Mouse (Mus musculus): ENCODE data around the gene Spc25.

The Spc25 gene

DNA sequence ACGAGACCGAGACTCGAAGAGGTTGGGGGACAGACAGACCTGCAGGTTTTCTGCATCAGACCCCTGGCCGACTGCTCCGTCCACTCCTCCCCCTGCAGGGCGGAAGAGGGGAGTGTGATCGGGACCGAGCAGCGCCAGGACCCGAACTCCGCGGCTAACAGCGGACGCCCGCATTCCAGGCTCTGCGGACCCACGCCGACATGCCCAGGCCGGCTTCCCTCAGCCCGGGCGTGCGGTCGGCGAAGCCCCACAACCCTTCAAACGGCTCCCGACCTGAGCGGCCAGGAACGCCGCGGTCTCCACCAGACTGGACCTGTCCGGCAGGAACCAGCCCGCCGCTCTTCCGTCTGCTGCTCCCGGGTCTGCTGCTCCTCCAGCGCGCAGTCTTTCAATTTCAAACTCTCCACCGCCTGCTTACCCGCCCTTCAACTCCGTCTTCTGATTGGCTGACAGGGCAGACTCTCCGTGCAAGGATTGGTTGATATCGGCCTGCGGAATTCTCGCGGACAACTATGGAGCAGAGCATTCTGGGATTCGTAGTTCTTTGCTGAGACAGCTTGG, at the start of gene Spc25:
Spc25 (minus strand) TSS at position 404 of the 561 bp plus-strand sequence.
- peak; percentile 96 for DNase-seq (ENCODE audit: low read depth)

DNA sequence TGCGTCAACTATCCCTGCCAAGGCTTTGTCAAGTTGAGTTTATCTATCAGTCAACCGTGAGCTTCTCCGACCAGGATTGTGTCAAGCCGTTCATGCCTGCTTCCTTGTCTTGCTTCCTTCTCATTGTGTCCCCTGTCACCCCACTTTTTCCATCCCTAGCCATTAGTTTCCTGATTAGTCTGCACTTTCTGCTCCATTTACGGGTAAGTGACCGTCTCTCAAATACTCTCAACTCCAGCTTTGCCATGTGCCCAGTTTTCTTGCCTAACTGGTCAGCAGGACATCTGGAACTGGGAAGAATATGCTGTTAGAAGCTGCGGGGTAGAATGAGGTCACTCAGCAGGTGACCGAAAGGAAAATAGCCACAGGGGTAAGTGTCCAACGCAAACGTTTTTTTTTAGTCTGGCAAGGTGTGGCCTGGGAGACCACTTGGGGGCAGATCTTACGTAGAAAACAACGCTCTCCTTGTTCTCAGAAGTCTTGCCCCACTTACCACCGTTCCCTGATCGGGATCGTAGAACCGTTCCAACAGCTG, 42.3 kb upstream of the Spc25 start:
- DNase-seq (ENCODE audit: low read depth) = no peak

DNA sequence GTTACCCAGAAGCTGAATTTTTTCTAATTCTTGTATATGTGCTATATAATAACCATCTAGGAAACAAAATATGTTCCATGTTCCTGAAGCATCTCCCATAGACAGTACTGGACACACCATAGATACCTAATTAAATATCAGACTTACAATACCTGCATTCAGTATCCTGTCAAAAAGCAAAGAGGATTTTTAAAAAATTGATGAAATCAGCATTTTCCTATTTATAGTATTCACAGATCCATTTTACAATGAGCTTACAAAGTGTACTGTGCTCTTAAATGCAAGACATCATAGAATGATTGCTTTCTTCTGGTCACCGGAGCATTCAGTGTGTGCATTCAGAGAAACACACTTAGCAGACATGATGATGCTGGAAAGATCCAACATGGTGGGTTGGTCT, 41.1 kb upstream of the Spc25 start:
- DNase-seq (ENCODE audit: low read depth) = no peak

DNA sequence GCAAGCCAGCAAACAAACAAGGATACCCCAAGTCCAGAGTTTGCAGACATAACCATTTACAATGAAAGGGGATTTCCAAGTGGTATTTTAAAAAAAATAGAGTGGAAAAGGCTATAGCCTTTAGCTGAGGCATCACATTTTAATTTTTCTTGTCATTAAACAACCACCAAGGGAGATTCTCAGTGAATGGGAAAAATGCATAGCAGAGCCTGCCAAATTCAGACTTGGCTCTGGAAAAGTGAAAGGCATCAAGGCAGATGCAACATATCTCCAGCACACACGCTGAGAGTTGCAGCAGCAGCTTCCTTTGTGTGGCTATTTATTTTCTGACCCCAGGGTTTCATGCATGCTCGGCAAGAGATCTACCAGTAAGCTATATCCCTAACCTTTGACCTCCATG, 38.9 kb upstream of the Spc25 start:
- DNase-seq (ENCODE audit: low read depth) = no peak

DNA sequence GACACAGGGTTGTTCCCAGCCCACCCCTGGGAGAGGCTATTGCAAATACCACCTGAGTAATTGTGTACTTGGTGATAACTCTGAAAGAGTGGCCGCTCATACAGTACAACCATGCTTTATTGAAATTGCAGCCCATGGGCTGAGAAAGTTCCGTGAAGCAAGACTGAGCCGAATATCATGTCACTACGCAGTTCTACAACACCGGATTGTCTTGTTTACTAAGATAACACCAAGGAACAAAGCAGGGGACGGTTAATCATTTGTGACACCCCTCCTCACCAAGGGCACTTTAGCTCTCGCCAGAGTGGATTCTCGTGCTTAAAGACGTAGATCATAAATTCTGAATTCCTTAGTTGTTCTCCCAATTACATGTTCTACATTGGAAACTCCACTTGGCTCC, 33.3 kb upstream of the Spc25 start:
- DNase-seq (ENCODE audit: low read depth) = no peak

DNA sequence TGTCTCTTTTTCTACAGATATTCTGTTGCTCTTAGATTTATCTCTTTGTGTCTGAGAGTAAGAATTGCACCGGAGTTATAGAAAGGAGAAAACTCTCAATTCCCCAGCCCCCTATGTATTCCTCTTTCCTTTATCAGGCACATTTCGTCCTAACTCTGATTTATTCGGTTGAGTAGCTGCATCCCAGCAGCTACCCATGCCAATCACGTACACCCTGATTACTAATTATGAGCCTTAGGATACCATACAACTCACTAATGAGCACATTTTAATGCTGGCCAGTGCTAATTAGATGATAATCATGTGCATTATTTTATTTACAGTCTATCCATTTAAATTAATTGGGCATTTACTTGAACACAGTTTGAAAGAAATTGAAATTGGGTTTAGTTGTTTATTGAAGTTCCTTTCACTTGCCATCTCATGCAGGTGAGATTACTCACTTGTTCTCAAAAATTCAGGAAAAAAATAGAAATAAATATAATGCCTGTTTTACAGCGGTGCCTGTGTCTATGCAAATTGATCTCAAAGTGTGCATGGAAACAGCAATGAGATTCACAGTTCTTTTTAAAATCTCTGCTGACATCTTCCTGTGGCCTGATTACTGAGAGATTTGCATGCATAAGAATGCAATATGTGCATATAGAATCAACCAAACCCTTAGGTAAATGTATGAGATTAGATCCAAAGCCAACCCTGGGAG, 29.1 kb upstream of the Spc25 start:
- no peak for DNase-seq (ENCODE audit: low read depth)

DNA sequence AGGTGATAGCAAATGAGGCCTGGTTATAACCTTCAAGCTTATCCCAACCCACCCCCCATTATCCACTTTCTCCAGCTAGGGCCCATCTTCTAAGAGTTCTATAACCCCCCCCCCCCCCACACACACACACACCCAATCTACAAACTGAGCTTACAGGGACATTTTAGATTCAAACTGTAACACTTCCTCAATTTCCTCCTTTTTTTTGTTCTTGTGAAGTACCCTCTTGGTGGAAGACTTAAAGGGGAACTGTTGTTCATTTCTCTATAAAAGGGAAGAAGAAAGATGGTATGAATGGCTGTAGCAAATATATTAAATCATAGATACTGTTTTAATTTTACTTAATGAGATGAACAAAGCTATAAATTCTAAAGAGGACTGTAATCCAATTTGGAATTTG, 26.1 kb upstream of the Spc25 start:
- DNase-seq (ENCODE audit: low read depth) = no peak

DNA sequence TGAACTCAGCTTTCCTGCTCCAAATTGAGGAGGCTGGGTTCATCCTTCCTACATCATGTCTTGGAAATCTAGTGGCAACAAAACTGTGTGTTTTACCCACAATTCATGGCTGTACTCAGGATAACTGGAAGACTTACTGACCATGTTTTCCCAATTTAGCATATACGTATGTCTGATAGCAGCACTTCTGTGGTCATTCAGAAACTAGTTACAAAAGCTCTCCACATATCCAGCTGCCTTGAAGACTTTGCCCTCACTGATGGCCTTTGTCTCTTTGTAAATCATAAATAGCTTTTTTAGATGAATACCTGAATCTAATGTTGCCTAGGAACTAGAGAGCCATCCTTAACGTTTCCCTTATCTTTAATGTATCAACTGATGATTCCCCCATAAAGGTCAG, 24.1 kb upstream of the Spc25 start:
- DNase-seq (ENCODE audit: low read depth) = no peak

DNA sequence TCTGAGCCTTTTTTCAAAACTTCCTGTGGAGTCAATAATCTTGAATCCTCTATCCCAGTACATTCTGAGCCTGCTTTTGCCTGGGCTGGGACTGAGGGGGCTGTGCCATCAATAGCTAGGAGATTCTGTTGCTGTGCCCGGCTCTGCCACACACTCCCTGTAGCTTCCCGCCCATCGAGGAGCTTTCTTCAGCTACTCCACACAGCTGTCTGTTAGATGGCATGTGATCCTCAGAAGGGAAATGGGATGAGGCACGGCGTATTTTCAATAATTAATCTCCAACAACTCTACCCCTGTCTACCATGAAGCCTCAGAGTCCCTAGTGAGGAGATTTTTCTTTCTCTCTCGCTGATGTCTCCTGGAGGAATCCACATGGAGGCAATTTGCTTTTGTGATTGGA, 22.6 kb upstream of the Spc25 start:
- DNase-seq (ENCODE audit: low read depth) = no peak

DNA sequence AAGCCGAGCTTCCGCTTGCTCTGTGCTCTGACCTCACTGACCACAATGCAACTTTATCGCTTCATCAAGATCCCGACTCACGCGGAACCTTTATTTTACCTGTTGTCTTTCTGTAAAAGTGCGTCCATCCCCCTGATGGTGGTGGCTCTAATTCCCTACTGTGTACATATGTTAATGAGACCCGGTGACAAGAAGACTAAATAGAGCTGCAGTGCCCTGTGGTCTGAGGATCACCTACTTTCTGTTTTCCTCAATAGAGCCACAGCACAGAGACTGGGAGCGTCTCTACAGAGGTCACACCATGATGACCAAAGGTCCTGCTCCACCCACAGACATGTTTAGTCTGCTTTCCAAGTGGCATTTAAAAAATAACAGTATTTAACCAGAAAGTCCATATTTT, 20.9 kb upstream of the Spc25 start:
- no peak for DNase-seq (ENCODE audit: low read depth)

DNA sequence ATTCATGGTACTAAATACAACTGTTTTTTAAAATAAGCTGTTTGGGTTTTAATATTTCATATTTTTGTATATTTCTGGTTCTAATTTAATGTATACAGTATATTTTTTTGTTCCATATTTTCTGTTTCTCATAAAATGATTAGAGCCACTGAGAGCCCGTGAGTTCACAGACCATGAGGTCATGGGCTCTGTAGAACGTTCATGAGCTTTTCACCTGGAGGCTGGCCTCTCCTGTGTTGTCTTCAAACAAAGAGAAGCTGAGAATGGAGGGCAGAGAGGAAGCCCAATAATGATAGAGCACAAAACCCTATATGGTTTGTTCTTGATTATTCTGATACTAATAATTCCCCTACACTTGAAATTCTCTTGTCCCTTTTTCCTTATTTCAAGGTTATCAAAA, 18.7 kb upstream of the Spc25 start:
- no peak for DNase-seq (ENCODE audit: low read depth)

DNA sequence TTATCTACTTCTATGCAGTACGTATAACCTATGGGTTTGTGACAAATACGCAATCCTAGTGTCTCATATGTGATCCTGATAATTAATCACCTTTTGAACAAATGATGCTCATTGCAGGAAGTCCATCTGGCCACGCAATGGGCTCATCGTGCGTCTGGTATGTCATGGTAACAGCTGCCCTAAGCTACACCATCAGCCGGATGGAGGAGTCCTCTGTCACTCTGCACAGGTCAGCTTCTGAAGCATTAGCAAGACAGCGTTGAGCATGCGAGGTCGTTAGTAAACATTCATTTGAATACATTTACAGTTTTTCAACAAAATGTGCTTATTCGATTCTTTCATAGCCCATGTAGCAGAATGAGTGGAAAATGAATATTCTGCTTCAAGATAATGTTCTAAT, 16.8 kb upstream of the Spc25 start:
- no peak for DNase-seq (ENCODE audit: low read depth)

DNA sequence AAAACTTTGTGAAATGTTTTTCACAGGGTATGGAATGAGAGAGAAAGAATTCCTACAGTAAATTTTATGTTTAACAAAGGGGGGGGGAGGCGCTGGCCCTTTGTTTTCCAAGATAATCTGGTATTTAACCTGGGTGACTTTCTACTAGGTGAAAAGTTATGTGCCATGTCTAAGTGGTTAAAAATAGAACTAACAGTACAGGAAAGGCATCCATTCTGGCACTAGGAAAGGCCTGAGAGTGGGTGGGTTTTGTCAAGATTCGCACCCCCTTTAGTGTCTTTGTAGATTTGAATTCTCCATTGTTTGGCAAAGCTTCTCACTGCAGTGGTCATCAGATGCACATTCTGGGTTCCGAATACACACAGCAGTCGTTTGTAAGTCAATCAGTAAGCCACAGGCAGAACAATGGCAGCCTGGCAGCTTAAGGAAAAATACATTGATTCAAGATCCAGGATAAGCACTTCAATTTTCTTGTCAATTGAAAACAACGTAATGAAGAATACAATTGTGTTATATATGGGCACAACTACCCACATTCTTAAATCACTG, 15.9 kb upstream of the Spc25 start:
- no peak for DNase-seq (ENCODE audit: low read depth)

DNA sequence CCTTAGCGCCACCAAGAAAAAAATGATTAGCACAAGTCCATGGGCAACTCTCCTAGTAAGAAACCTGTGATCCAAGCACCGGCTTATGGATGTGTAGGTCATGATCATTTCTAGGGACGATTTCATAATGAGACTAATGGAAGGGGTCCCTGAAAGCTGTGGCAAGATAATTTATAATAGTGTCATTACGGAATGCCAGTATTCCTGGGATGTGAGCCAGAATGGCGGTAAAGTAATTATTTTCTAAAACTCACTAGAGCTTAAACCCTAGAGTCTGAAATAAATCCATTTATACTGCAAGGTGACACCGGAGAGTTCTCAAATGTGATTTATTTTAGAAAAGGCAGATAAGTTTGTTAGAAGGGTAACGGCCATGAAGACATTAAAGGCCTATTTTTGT, 9.2 kb upstream of the Spc25 start:
- no peak for DNase-seq (ENCODE audit: low read depth)

DNA sequence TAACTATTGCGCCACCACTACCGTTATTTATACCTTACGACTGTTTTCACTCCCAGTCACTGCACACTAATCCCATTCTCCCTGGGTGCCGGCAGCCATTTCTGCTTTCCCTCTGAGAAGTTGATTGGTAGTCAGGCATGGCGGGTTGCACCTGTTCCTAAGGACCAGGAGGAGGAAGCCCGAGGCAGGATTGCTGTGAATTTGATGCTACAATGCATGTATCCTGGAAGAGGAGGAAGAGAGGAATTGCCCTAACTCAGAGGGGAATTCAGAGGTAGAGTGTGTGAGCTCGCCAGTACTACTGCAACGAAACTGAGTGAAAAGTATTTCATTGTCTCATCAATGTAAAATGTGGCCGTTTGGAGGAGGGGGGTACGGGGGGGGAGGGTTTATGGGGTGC, 6.7 kb upstream of the Spc25 start:
- DNase-seq (ENCODE audit: low read depth) = no peak

DNA sequence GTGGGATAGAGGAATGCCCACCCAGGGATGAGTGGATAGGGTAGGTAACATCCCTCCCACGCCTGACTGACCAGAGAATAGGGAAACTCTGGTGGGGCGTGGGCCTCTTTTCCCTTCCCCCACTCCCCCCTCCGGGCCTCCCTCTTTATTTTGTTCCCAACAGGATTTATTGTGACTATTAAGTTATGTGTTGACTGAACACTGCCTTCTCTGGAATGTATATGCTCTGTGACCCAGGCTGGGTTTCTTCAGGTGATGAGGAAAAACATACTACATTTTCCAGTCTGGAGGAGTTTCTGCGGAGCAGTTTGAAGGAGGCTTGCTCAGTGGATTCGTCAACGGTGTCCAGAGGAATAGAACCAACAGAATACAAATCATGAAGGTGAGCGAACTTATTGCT, 4.8 kb upstream of the Spc25 start, which contains the start of gene G6pc2:
G6pc2 (plus strand) TSS at position 301 of the 400 bp plus-strand sequence.
- no peak for DNase-seq (ENCODE audit: low read depth)

DNA sequence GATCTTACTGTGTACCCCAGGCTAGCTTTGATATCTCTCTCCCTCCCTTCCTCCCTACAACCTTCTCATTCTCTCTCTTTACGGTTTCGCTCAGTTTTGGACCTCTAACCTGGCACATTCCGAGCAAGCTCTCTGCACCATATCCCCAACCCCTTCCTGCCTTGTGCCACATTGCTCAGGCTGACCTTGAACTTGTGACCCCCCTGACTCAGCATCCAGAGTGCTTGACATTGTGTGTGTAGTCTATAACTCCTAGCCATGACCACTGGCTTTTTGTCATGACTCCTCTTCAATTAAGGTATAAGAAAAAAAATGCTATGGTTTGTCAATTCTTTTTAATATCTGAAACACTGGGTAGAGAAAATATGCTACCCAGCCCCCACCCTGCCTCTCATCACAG, 3.7 kb upstream of the Spc25 start:
- DNase-seq (ENCODE audit: low read depth) = no peak

DNA sequence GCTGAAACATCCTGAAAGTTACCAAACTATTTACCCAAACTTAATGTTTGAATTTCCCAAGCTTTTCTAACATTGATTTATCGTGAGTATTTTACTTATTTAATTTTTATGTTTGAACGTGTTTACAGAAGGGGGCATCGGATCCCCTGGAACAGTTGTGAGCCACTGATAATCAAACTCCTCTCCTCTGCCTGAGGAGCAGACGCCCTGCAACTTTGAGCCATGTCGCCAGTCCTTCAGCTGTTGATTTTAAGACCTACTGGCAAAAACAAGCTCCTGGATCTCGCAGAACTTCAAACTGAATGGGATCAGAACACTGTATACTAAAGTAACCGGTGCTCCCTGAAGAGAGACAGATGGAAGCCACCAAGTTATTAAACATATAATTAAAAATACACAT, 529 bp upstream of the Spc25 start:
- no peak for DNase-seq (ENCODE audit: low read depth)

DNA sequence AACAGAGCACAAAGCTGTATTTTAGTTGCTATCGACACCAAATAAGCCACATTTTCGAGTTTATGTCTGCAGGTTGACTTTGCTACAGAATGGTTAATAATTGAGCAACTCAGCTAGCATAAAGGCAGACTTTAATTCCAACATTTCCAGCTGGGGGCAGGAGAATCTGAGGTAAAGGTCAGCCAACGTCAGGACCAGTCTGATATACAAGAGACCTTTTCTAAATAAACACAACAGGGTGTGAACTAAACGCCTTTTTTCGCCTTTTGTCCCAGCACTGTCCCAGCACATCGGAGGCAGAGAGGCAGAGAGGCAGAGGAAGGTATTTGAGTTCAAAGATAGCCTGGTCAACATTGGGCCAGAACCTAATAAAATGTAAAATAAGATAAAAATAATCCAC, 809 bp downstream of the Spc25 start:
- peak; percentile 7 for DNase-seq (ENCODE audit: low read depth)

DNA sequence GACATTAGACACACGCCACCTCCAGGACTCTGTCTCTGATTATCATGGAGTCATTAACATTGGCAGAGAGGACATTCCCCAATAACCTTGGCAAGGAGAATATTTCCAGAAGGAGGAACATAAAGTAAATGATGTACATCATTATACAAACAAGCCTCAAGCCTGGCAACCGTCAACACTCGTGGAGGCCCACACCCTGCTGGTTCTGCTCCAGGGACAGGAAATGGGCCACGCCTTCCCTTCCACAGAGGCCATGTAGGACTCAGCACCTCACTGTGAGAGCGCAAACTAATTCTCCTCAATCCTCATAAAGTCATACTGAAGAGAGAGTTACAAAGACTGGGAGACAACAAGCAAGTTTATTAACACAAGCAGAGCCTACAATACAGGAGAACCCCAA, 12.4 kb downstream of the Spc25 start:
- no peak for DNase-seq (ENCODE audit: low read depth)

DNA sequence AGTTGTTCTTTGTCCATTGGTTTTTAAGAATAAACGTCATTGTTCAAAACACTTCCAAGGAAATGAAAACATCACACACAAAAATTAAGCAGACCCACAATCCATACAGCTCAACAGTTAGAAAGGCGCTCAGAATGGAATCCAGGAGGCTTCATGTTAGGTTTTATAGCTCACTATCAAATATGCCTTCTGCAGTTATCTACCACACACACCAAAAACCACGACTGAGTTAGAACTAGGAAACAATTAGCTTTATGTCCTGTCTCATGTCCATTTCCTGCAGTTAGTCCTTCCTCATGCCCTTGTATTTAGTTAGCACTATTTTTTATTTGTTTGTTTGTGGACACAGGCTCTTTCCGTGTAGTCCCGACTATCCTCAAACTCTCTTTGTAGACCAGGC, 14.9 kb downstream of the Spc25 start:
- no peak for DNase-seq (ENCODE audit: low read depth)

DNA sequence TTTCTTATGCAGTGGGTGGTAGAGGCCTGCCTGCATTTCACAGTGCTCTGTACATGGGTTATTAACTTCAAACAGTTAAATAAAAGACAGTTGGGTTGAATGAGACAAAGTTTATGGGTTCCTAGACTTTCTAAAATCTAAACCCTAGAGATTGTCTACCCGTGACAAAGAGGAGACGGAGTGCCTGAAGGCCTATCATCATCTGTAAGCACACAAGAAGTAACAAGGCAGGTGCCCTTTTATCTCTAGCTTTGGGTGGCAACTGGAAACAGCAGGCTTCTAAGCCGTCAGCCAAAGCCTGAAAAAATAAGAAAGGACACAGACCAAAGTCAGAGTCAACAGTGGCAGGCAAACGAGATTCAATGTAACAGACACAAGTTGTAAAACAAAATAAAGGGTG, 16.8 kb downstream of the Spc25 start:
- no peak for DNase-seq (ENCODE audit: low read depth)

DNA sequence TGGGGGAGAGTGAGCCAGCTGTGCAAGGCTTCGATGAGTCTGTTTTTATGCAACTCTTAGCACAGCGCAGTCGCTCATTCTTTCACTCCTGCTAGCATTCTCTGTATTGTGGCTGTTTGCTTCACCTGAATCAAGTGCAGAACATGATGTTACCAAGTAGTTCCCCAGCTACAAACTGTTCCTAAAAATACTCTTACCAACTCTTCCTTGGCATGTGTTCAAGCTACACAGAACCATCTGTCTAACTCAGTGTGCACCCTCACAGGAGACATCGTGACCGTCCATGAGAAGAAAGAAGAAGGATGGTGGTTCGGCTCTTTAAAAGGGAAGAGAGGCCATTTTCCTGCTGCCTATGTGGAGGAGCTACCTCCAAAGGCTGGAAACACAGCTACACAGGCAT, 17.3 kb downstream of the Spc25 start:
- no peak for DNase-seq (ENCODE audit: low read depth)

DNA sequence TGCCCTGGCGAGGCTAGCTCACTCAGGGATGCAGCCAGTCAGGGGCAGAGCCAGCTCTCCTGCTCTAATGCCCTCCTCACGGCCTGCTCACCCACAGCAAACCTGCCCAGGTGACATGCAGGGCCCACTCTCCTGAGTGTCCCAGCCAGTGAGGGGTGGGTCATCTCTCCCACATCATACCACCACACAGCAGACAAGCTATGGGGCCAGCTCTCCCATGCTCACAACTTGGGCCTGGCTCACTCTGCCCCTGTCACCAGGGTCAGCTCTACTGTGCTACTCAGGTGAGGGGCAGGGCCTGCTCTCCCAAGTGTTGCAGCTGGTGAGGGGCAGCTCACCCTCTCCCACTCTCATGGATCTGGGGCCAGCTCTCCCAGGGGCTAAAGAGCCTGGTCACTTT, 18.0 kb downstream of the Spc25 start:
- DNase-seq (ENCODE audit: low read depth) = no peak
